Mouse (Mus musculus) stomach, embryonic 14.5 days (tissue): ENCODE measurements around the gene Pear1. TPM values are rescaled to one million over a fixed set of nuclear protein-coding genes. Genes with fewer than 3 reads are reported as not detected.

Experiments
- ATAC-seq: fragments of 200-750 bp; cut with Nextera tagmentation; 2 replicates; pipeline ENCODE4 v1.8.0; 2017; ENCODE audit warnings: low read depth, moderate TSS enrichment; ENCODE audit not compliant: insufficient number of reproducible peaks, insufficient read depth, low FRiP score
- H3K27ac ChIP-seq: fragments of 300-500 bp; sonication (generic); 2 replicates; pipeline ENCODE4 v1.5.1; 2014; ENCODE audit warnings: mild to moderate bottlenecking, low read length, moderate library complexity, mixed read lengths
- H3K27me3 ChIP-seq: fragments of 300-500 bp; sonication (generic); 2 replicates; pipeline ENCODE4 v1.6.1; 2014; ENCODE audit warnings: low read length, control low read depth, mixed read lengths; ENCODE audit not compliant: control insufficient read depth, insufficient read depth
- H3K36me3 ChIP-seq: fragments of 300-500 bp; sonication (generic); 2 replicates; pipeline ENCODE4 v1.6.1; 2014; ENCODE audit warnings: mild to moderate bottlenecking, control low read depth, low read length, moderate library complexity, mixed read lengths; ENCODE audit not compliant: control insufficient read depth, insufficient read depth
- H3K4me1 ChIP-seq: fragments of 300-500 bp; sonication (generic); 2 replicates; pipeline ENCODE4 v1.6.1; 2014; ENCODE audit warnings: low read length, control low read depth, mixed read lengths; ENCODE audit not compliant: control insufficient read depth, insufficient read depth
- H3K4me2 ChIP-seq: fragments of 300-500 bp; sonication (generic); replicated peaks from 2 replicates; pipeline ENCODE4 v1.6.1; 2014; ENCODE audit warnings: low read depth, low read length, control low read depth
- H3K4me3 ChIP-seq: fragments of 300-500 bp; sonication (generic); 2 replicates; pipeline ENCODE4 v1.5.1; 2014; ENCODE audit warnings: low read depth, low read length, control low read depth
- H3K9ac ChIP-seq: fragments of 300-500 bp; sonication (generic); replicated peaks from 2 replicates; pipeline ENCODE4 v1.6.1; 2014; ENCODE audit warnings: low read depth, mild to moderate bottlenecking, control low read depth, low read length, moderate library complexity, mixed read lengths
- H3K9me3 ChIP-seq: fragments of 300-500 bp; sonication (generic); 2 replicates; pipeline ENCODE4 v1.6.1; 2016; ENCODE audit warnings: low read depth, low read length, control low read depth; ENCODE audit not compliant: control insufficient read depth
- WGBS: fragments of 180-500 bp; shearing (Covaris S2); extraction: QIAGEN DNeasy Blood & Tissue Kit; methylation state at CpG from one replicate; pipeline ENCODE4 v1.1.7; 2014; 5-methylcytosine and 5-hydroxymethylcytosine counted together
- polyA plus RNA-seq: library from polyadenylated mRNA; unstranded; fragments of >200 nt; fragmentation: Nextera tagmentation; extraction: Ambion mirVana; gene quantifications from 2 replicates; pipeline ENCODE4 v1.2.1, GENCODE M21; 2014

Gene Pear1
- polyA plus RNA-seq, 1 experiment from 2014 or later, result 25.4 TPM

DNA sequence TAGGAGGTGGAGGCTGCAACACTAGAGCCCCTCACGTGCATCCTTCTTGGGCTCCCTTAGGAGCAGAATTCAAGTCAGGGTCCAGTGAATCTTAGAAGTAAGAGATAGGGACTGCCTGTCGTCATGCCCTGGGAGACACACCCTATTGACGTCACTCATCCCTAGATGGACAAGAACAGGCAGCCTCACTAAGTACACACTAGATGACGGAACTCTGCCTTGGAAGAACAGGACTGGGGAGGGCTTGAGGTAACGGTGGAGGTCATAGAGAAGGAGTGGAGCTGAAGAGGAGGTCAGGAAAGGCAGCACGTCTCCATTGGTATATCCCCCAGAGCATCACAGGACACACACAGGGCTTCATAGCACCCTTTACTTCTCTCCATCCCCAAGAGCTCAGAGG, 95.4 kb downstream of the Pear1 start:
- Histone ChIP-seq H3K9me3 (no peaks in the 10 kb centered on the region), H3K4me3 (no peak overlapping the region), H3K4me2 (no peak overlapping the region), H3K4me1 (no peaks in the 10 kb centered on the region), H3K27me3 (no peaks in the 10 kb centered on the region), H3K36me3 (peaks cover 81% of the 10 kb centered on the region), H3K9ac (no peak overlapping the region), H3K27ac (no peak overlapping the region)
- 83% methylated on average over 6 of the region's 6 CpGs for WGBS
- ATAC-seq, result no peak

- 94% methylated on average over 7 of the region's 7 CpGs for WGBS
- ATAC-seq, result no peak
- Histone ChIP-seq H3K27me3 (no peaks in the 10 kb centered on the region), H3K4me2 (no peak overlapping the region), H3K36me3 (peaks cover 78% of the 10 kb centered on the region), H3K27ac (no peak overlapping the region), H3K4me3 (no peak overlapping the region), H3K9me3 (no peaks in the 10 kb centered on the region), H3K4me1 (no peaks in the 10 kb centered on the region), H3K9ac (no peak overlapping the region)
These were observed 97.9 kb downstream of the Pear1 start for GRCm38 (mm10) chr3:87726191-87726590.

DNA sequence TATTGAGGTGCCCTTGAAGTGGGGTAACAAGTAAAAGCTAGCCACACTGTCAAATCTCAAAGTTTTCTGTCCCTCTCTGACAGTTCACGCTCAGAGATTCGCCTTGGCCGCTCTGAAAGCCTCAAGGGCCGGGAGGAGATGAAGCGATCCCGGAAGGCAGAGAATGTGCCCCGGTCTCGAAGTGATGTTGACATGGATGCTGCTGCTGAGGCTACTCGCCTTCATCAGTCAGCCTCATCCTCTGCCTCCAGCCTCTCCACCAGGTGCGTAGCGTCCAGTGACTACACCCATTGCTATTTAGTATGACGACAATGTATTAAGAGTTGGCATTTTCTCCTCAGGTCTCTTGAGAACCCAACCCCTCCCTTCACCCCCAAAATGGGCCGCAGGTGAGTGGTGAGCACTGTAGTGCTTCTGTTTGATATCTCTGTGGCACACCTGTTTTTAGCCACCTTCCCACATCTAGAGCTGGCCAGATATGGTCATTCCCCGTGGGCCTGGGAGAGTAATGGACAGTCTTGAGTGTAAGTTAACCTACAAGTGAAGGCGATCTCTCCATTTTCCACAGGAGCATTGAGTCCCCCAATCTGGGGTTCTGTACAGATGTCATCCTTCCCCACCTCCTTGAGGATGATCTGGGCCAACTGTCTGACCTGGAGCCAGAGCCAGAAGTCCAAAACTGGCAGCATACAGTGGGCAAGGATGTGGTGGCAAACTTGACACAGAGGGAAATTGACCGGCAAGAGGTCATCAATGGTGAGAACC, 98.5 kb downstream of the Pear1 start:
- no peak for ATAC-seq
- Histone ChIP-seq H3K9ac (no peak overlapping the region), H3K4me1 (no peaks in the 10 kb centered on the region), H3K9me3 (no peaks in the 10 kb centered on the region), H3K27me3 (no peaks in the 10 kb centered on the region), H3K27ac (no peak overlapping the region), H3K36me3 (peaks cover 75% of the 10 kb centered on the region), H3K4me2 (no peak overlapping the region), H3K4me3 (no peak overlapping the region)
- WGBS, result 95% methylated on average over 16 of the region's 16 CpGs

DNA sequence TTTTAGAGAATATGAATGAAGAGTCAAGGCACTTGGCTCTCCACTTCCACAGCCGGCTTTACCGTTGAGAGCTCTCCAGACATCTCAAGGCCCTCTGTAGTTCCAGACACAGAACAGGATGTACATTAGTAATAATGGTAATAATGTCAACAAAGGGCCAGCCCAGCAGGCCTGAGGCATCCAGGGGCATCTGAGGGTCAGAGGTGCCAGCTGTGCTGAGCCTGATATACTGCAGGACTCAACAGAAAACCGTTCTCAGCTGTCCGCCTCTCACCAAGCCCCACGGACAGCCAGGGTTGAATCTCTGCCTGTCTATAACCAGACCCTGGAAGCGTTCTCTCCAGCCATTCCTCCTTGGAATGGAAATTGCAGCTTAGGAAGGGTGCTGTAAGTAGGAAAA, 99.5 kb downstream of the Pear1 start:
- no peak for ATAC-seq
- 45% methylated on average over 6 of the region's 6 CpGs for WGBS
- H3K36me3 ChIP-seq, result peaks cover 66% of the 10 kb centered on the region

DNA sequence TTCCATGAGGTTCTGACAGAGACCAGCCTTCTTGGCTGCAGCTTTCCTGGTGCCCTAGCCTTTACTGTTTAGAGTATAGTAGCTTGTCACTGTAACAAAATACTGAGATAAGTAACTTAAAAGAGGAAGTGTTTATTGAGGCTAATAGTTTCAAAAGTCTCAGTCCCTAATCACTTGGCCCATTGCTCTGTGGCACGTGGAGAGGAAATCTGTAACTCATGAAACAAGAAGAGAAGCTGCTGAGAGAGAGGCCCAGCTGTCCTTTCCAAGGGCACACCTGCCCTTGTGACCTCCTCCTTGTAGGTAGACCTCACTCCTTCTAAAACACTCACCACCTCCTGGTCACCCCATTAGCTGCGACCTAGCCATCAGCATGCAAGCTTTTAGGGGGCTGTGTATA, 105.6 kb downstream of the Pear1 start:
- Histone ChIP-seq H3K9me3 (no peaks in the 10 kb centered on the region), H3K4me2 (no peak overlapping the region), H3K27ac (no peak overlapping the region), H3K4me1 (no peaks in the 10 kb centered on the region), H3K9ac (no peak overlapping the region), H3K36me3 (peaks cover 51% of the 10 kb centered on the region), H3K4me3 (no peak overlapping the region), H3K27me3 (no peaks in the 10 kb centered on the region)
- ATAC-seq, result no peak
- 73% methylated on average over 2 of the region's 2 CpGs for WGBS

More for the DNA sequence above, 99.5 kb downstream of the Pear1 start:
- Histone ChIP-seq H3K4me1 (no peaks in the 10 kb centered on the region), H3K9me3 (no peaks in the 10 kb centered on the region), H3K4me3 (no peak overlapping the region), H3K27me3 (no peaks in the 10 kb centered on the region), H3K27ac (no peak overlapping the region), H3K4me2 (no peak overlapping the region), H3K9ac (no peak overlapping the region)

Other genes with a start within 250 kb of the Pear1 start
- gene Arhgef11, start 206.7 kb downstream of the Pear1 start, polyA plus RNA-seq, result 17.5 and 18.6 TPM in 2 replicates
- gene Lrrc71, start 75.7 kb downstream of the Pear1 start, polyA plus RNA-seq, result 0.69 and 1.2 TPM in 2 replicates
- 0.88 and 0.97 TPM in 2 replicates for gene Ntrk1, start 29.1 kb downstream of the Pear1 start, polyA plus RNA-seq
- 0.20 and 0.55 TPM in 2 replicates for gene Insrr, start 27.4 kb downstream of the Pear1 start, polyA plus RNA-seq
- gene Sh2d2a, start 22.4 kb upstream of the Pear1 start, polyA plus RNA-seq, result 0.17 TPM in 1 of 2 replicates, not detected in the other
- gene Prcc, start 61.3 kb upstream of the Pear1 start, polyA plus RNA-seq, result 12.9 and 14.1 TPM in 2 replicates
- gene Hdgf, start 82.0 kb upstream of the Pear1 start, polyA plus RNA-seq, result 119 and 135 TPM in 2 replicates
- gene Mrpl24, start 95.2 kb upstream of the Pear1 start, polyA plus RNA-seq, result 73.5 and 75.5 TPM in 2 replicates
- gene Isg20l2, start 106.0 kb upstream of the Pear1 start, polyA plus RNA-seq, result 31.9 and 35.4 TPM in 2 replicates
- 17.9 and 20.0 TPM in 2 replicates for gene Rrnad1, start 106.4 kb upstream of the Pear1 start, polyA plus RNA-seq
- 30.7 and 44.1 TPM in 2 replicates for gene Crabp2, start 124.4 kb upstream of the Pear1 start, polyA plus RNA-seq
- gene Nes, start 146.8 kb upstream of the Pear1 start, polyA plus RNA-seq, result 10.5 and 10.6 TPM in 2 replicates
- 0.10 and 0.27 TPM in 2 replicates for gene Bcan, start 175.9 kb upstream of the Pear1 start, polyA plus RNA-seq
- 0.26 TPM in 1 of 2 replicates, not detected in the other for gene Hapln2, start 203.3 kb upstream of the Pear1 start, polyA plus RNA-seq
- 33.7 and 36.0 TPM in 2 replicates for gene Gpatch4, start 218.8 kb upstream of the Pear1 start, polyA plus RNA-seq
- 182 and 196 TPM in 2 replicates for gene Naxe, start 234.2 kb upstream of the Pear1 start, polyA plus RNA-seq